Mouse (Mus musculus): ENCODE data around the gene Parn.

Parn gene

DNA sequence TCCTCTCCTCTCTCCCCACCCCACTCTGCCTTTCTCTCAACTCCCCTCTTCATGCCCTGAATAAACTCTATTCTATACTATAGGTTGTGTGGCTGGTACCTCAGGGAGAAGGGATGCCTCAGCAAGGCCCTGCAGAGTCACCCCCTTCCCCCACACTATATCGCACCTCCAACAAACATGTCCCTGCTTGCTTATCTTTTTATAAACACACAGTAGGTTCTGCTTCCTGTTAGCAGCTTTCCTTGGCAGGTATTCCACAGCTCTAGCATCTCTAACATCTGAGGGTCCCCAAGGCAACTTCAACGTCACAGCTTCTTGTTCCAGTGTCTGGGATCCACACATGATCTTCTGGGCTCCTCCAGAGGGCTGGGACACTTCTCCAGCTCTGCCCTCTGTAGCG is 117.3 kb downstream of the Parn start:
- DNase-seq: no peak

DNA sequence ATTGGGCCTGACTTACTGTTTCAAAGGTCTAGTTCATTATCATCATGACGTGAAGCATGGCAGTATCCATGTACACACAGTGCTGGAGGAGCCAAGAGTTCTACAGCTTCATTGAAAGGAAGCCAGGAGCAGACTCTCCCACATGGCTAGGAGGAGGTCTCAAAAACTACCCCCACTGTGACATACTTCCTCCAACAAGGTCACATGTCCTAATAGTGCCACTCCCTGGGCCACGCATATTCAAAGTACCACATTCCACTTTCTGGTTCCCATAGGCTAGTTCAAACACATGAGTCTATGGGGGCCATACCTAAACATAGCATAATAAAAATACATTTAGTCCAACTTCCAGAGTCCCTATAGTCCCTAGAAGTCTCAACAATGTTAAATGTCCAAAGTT is 118.0 kb downstream of the Parn start:
- no peak for DNase-seq

DNA sequence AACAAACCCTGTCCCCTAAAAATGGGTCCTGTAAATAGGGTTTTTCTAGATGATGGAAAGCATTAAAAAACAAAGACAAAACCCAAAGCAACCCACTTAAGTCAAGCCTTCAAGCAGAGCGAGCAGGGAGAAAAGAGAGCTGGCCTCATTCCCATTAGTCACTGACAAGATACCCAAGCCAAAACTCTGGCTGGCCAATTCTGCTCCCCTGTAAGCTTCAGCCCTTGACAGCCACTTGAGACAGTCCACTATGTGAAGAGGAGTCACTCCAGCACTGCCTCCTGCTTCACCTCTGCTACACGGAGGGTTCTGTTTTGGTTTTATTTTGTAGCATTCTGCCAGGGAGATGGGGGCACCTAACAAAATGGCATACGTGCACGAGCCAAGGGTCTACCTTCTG is 126.2 kb downstream of the Parn start:
- no peak for DNase-seq

DNA sequence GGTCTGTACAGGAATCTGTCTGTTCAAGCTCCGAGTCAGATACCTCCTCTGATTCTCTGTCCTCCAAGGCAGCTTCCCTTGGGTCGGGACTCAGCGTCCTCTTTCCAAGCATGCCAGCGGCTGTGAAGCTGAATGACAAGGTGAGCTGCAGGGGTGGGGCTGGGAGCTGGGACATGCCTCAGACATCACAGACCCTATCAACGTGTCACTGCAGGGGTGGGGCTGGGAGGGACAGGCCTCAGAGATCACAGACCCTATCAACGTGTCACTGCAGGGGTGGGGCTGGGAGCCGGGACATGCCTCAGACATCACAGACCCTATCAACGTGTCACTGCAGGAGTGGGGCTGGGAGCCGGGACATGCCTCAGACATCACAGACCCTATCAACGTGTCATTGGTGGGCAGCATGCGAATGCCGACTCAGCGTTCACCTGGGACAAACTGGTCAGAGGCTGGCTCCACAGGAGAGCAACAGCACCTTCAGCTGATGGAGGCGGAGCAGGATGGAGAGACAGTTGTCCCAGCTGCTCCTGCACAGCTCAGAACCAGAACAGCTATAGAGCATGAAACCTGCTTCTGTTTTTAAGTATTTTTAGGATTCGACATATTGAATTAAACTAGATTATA is 126.7 kb downstream of the Parn start:
- DNase-seq: peak; percentile 27

DNA sequence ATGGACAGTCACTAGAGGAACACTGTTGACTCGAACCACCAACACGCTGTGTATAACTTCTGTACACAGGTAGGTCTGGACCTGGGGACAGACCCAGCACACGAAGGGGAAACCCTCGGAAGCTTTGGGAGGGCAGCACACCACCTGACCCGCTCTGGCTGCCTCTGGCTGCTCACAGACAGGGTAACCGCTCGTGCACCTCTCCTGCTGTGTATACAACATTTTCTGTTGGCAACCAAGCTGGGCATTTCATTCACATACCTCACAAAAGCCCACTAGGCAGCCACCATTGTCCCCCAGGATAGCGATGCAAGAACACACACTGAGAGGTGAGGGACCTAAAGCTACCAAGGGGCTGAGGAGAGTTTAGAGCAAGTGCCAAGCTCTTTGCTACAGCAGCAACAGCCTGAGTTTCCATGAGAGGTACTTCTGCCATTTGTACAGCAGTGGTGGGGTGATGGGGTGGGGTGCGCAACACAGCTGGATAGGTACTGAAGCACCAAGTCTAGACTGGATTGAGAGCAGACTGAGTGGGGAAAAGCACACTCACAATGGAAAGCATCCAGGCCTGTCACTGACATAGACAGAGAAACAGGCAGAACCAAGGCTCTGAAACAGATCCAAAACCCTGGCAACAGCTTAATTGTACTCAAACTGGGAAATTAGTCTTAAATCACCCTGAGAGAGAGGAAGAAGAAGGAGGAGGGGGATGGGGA is 128.9 kb downstream of the Parn start:
- DNase-seq: no peak

DNA sequence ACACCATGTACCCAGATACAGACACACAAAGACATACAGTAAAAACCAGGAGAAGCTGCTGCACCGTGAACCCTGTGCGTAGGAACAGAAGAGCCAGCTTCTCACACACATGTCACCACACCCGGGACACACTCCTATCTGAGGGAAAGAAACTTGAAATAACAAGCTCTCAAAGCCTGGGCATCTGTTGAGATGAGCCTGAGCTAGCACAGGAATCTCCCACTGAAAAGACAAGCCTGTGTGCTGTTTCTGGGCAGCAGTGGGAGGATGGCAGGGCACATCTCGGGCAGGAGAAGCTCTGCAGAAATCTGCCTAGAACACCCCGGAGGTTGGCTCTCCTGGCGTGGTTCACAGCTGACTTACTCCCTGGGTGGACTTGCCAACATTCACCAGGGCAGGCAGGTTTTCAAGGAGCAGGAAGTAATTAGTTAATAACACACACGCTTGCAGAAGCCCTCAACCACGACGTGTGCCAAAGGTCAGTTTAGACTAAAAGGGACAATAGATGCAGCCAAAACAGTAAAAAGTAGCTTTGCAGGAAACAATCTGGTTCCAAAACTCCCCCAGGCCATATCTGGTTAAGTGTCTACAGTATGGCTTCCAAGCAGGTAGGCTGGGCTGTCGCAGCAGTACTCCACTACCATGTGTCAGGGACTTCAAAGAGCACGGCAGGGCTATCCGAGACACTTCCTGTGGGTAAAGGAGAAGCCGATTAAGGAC is 129.6 kb downstream of the Parn start:
- DNase-seq: no peak

DNA sequence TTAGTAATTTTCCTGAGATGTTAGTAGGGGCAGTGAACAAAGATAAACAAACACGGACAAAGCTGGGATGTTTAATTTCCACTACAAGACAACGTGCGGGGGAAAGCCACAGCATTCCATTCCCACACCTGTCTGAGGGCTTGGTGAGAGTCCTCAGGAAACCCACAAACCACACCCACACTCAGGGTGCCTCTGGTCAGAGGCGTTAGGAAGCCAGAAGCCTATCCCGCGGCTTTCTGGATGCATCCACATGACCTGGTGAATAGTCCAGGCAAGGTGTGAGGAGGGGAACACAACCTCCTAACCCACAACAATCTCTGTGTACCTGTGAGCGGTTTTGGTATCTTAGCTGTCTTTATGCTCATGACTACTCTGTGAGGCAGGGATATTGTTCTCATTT is 131.6 kb downstream of the Parn start:
- no peak for DNase-seq

DNA sequence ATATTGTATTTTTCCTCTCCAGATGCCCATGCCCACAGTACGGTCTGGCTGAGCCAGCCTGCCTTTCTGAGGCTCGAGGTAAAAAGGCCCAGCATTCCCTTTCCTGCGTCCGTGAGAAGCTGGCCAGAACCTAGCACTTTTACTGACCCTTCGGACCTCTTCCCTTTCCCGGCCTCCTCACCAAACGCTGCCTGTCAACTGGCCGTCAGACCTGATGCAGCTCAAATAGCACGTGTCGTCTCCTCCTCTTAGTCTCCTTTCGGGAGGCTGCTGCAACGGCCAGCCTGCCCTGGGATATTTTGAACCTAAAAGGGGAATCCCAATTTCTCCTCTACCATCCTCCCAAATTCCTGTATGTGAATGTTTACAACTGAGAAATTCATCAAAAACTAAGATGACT is 132.1 kb downstream of the Parn start:
- DNase-seq: no peak

DNA sequence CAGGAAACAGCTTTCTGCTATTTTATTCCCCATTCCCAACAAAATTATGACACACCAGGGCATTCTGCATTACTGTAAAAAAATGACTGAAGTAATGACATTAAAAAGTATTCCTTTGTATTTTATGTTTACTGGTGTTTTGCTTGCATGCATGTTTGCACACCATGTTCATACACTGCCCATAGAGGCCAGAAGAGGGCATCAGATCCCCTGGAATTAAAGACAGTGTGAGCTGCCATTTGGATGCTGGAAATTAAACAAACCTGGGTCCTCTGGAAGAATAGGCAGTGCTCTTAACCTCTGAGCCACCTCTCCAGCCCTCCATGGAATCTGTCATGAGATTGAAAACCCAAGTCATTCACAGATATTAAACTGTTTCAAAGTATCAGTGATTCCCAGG is 135.1 kb downstream of the Parn start:
- no peak for DNase-seq

DNA sequence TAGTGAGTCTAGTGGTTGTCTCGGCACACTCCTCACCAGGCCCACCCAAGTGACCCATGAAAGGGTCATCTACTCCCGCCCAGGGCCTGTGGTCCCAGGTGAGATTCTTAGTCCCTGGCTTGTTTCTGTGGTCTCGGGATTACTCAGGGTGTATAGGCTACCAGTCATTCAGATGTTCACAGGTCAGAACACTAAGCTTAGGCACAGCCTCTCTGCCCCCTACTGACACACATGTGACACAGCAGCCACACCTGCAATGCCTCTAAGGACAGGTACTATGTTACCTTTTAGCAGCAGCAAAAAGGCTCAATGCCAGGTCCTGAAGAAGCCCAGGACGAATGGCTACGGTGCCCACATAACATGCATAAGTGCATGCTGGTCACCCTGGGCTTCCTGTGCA is 136.7 kb downstream of the Parn start:
- no peak for DNase-seq

DNA sequence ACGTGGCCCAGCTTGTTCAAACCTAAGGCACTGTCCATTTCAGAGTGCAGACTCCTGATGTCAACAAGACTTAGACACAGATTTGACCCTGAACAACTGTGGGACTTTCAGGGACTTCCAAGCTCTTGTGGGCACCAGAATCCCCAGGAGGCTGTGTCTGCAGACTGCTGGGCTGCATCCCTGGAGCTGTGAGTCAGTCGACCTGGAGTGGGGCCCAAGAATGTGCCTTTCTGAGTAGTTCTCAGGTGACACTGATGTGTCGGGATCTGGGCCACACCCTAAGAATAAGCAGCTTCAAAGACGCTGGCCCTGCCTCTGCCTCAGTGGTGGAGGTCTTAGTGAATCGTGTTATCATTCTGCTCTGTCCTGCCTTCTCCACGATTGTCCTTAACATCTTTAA is 146.6 kb downstream of the Parn start:
- no peak for DNase-seq

DNA sequence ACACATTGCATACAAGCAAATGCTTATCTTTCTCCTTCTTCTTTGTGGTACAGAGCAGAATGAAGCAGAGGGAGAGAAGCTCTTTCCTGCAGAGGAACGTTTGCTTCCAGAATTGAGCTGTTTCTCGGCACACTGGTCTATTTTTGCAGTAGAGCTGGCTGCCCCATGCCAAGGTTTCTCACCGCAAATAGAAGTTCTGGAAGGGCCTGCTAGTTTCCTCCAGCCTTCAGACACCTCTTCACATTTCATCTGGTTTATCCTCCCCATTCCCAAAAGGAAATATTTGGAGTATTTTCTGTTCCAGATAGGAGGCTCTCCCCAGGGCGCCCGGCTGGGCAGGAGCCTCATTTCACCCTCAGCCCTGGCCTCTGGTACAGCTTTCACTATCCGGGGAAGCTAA is 147.7 kb downstream of the Parn start:
- DNase-seq: no peak

DNA sequence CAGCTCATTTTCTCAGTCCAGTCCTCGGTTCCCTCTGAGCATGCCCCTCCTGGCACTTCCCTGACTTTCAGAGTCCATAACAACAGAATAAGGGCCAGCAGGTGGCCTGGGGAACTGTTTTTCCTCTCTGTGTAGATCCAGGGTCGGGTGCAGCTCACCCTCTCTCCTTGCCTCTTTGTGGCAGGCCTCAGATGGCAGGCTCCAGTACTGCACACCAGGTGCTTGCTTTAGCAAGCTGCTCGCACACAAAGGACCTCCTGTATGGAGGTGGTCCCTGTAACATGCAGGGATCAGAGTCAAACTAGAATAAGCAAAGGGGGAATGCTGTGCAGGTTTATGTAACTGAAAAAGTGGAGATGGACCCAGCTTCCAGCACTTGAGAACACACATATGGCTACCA is 151.8 kb downstream of the Parn start:
- no peak for DNase-seq

DNA sequence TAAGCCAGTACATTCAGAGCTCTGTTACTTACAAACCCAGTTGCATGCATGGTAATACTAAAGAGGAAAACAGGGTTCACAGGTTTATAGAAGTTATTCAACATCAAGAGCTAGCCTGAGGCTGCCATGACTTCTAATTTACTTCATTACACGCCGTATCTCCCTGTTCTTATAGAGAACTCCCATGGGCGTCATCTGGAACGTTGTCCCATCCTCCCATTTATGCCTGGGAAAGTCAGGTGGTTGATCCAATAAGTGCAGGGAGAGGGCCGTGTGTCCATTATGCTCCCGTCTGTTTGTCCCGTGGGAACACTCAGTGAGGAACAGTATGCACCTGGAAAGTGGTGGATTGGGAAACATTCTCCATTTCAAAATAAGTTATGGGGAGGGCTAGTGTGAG is 152.4 kb downstream of the Parn start:
- no peak for DNase-seq

DNA sequence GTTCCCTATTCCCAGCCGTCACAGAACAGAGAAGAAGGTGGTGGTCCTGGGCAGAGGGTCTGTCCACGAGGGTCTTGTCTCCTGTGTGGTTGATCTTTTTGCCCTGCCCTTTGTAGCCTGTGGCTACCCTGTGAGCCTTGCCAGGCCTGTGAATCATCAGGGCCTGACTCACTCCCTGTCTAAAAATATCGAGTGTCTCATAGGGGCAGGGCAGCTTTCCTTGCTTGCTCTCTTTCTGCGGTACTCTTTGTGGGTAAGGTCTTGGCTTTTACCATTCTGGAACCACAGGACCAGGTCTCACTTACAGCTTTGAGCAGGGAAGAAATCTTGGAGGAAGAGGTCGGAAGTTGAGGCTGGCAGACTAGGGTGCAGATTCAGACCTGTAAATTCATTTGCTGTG is 162.9 kb downstream of the Parn start:
- DNase-seq: no peak

DNA sequence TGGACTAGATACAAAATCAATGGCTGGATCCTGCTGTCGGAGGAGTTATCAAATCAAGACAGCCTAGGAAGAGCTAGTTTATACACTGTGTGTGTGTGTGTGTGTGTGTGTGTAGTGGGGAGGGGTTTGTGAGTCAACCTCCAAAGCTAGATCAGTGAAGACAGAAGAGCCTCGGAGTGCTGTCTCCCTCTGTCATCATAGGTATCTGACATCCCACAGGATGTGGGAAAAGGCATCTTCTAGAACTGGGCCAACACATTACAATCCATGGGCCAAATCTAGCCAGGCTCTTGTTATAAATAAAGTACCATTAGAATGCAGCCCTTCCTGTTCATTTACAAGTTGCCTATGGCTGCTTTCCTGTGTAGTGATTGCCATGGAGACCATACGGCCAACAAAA is 163.5 kb downstream of the Parn start:
- DNase-seq: no peak

DNA sequence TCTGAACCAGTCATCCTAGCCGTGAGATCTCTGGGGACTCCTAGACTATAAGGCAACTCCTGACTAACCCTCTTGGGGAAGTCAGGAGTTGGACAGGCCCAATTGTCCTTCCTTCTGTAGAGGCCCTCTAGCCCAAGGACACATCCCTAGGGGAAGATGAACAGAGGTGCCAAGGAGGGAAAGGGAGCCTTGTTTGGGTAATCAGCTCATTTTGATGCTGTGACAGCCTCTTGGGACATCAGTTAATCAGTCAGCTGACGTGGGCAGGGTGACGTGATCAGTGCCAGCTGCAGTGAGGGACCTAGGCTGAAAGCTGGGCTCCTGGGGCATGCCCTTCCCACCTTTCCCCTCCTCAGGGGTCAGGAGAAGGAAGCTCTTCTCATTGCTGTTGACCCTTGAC is 169.0 kb downstream of the Parn start:
- DNase-seq: no peak

DNA sequence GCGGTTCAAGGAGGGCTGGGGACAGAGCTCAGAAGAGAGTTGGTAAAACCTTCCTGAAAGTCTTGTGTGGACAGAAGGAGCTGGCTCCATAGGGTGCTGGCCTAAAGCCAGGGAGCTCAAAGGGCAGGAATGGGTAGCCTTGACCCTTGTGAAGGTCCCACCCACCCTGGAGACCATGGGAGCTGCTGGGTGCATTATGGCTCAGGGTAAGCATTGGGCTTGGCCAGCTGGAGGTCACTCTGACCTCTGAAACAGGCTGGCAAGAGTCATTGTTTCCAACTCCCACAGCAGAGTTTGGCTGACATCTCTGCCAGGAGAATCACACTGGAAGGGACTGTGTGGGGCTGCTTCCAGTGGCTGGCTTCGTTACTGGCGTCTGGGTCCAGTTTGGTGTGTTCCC is 174.0 kb downstream of the Parn start:
- DNase-seq: no peak

DNA sequence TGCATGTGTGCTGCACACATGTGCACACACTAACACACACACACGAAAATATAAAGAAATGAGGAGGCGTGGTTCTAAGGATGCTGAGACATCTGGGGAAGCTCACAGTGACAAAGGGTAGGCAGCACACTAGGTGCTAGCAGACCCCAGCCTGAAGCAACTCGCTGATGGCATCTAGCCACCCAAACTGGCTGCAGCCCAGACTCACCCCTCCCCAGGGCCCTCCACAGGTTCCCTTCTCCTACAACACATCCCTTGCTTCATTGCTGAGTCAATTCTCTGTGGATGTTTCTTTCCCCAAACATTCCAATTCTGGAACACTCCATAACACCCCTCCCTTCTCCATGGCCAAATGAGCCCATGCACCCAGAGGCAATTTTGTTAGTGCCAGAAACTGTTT is 175.0 kb downstream of the Parn start:
- DNase-seq: no peak

DNA sequence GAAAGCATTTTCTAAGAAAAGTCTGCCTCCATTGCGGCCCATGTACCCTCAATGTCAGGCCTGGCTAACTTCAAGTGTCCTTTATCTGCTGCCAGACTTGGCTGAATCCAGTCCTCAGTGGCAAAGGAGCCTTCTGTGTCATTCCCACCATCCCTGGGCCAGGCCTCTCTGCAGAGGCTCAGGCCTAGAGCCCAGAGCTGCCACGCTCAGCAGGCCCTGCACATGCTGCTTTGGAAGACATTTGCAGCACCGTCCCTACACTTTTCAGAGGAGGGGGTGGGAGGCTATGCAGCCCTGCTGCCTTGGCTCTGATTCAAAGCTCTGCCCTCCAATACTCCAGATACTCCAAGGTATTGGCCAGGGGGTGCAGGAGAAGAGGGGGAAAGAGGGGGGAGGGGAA is 176.2 kb downstream of the Parn start:
- no peak for DNase-seq

All from liver (tissue).